Mouse (Mus musculus): ENCODE results near the gene B3gnt6.

DNA sequence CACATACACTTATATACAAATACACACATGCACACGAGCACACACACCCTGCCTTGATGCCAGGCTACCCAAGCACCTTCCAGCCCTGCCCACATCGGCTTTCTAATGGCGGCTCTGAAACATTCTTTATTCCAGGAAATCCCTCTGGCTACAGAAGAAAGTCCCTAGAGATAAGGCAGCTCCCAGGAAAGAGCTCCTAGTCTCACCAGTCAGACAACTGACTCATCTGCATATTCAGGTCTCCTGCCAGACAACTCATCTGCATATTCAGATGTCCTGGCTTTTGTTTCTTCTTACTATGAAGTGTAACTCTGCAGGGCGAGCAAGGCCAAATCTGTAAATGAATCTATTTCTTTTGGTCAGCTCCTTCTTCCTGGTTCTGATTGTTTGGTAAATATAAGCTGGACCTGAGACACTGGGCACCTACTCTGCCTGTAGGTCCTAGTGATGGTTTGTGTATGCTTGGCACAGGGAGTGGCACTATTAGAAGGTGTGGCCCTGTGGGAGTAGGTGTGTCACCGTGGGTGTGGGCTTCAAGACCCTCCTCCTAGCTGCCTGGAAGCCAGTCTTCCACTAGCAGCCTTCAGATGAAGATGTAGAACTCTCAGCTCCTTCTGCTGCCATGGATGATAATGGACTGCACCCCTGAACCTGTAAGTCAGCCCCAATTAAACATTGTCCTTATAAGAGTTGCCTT, 41.5 kb downstream of the B3gnt6 start:
- TF ChIP-seq CTCF (IDR thresholded peaks at IDR 0.05; ENCODE audit: extremely low read depth, insufficient read length, insufficient replicate concordance, low read depth, low read length): no peak
- no peak for TF ChIP-seq POLR2A (IDR thresholded peaks at IDR 0.05; ENCODE audit: low read depth, low read length)
